Comparison of ENCODE assay signal across 9 mouse cellular contexts in the genomic region with DNA sequence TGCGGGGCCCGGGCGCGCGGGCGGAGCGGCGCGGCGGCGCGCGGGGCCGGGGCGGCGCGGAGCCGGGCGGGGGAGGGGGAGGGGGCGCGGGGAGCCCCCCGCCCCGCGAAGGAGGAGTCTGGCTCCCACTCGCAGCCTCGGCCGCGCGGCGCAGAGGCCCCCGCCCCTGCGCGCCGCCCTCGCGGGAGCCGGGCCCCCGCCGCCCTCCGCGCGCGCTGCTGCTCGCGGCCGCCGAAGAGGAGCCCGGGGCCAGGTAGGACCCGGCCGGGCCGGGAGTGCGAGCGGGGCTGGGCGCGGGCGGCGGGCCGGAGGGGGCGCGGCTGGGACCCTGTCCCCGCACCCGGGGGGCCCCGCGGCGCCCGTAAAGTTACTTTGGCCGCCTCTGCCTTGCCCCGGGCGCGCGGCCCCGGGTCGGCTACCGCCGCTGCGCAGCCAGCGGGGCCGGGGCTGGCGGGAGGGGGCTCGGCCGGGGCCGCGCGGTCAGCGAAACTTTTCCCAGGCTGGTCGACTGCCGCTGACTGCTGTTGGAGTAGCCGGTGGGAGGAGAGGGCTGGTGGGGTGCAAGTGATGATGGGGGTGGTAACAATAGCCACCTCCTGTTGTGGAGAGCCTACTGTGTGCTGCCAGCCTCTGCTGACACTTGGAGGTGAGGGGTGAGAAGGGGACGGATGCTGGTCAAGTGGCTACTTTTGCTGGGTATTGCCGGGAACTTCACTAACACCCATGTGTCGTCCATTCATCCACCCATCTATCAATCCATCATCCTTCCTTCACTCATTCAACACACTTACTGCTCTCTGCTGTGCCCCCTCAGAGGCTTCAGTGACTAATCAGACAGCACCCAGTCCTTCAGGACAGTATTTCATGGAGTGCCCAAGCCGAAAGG. TPM values are rescaled to one million over a fixed set of nuclear protein-coding genes. Genes with fewer than 3 reads are reported as not detected.
DNase-seq lines count a peak whose midpoint lies in the region; ATAC-seq and TF ChIP-seq lines count a peak whose summit lies in the region.
"Had no signal": no experiment of that assay in that cellular context is flagged by ENCODE, and none has a peak within 500 bp of the region (broad histone marks: within the 10 kb centered on the region; RNA-seq: fewer than 3 reads in every experiment).

No protein-coding gene starts in this region.

- peak overlapping the region; percentile 79 for H3K9ac ChIP-seq in ES-Bruce4 (ENCODE audit: low read depth, poor library complexity, severe bottlenecking)
- peak overlapping the region; percentile 71 for H3K9ac ChIP-seq in hindbrain, embryonic 11.5 days (ENCODE audit: low read depth, low read length)
- H3K9ac ChIP-seq in midbrain, embryonic 11.5 days (ENCODE audit: low read length), result peak overlapping the region; percentile 78

- 3% methylated on average over 63 of the region's 92 CpGs for WGBS in heart, embryonic 10.5 days
- WGBS in hindbrain, embryonic 11.5 days, result 11% methylated on average over 8 of the region's 92 CpGs
- WGBS in midbrain, embryonic 11.5 days, result 4% methylated on average over 29 of the region's 92 CpGs

- peaks cover 5% of the 10 kb centered on the region for H3K4me1 ChIP-seq in heart, embryonic 10.5 days
- no peaks in the 10 kb centered on the region for H3K4me1 ChIP-seq in ES-Bruce4 (ENCODE audit: control insufficient read depth, insufficient read depth, low read length)
- no peaks in the 10 kb centered on the region; the same call in 1 of the 2 replicates for H3K4me1 ChIP-seq in hindbrain, embryonic 11.5 days (replicated peaks; ENCODE audit: control insufficient read depth, insufficient read depth, low read length)
- 0 out of 2 replicates have a peak, but pooled peaks cover 3% of the 10 kb centered on the region for H3K4me1 ChIP-seq in midbrain, embryonic 11.5 days (ENCODE audit: control insufficient read depth, insufficient read depth, low read length)

- no peak for ATAC-seq in hindbrain, embryonic 11.5 days (ENCODE audit: low FRiP score)
- ATAC-seq in midbrain, embryonic 11.5 days (ENCODE audit: low FRiP score), result peak; percentile 67

- no peaks in the 10 kb centered on the region for H3K9me3 ChIP-seq in heart, embryonic 10.5 days
- no peaks in the 10 kb centered on the region for H3K9me3 ChIP-seq in ES-Bruce4 (replicated peaks; ENCODE audit: control insufficient read depth, insufficient read depth, low read length, poor library complexity, severe bottlenecking)
- no peaks in the 10 kb centered on the region for H3K9me3 ChIP-seq in hindbrain, embryonic 11.5 days (ENCODE audit: control insufficient read depth, low read length)
- no peaks in the 10 kb centered on the region for H3K9me3 ChIP-seq in midbrain, embryonic 11.5 days (ENCODE audit: control insufficient read depth, low read length)

- TF ChIP-seq EP300 in ES-Bruce4 (IDR thresholded peaks at IDR 0.05; ENCODE audit: insufficient read depth, low read depth, low read length), result no peak

- H3K4me3 ChIP-seq in heart, embryonic 10.5 days, result peak overlapping the region; percentile 68
- peak overlapping the region; percentile 35 for H3K4me3 ChIP-seq in ES-Bruce4 (ENCODE audit: low read depth, low read length)
- peak overlapping the region; percentile 57 for H3K4me3 ChIP-seq in hindbrain, embryonic 11.5 days (ENCODE audit: low read depth, low read length)
- peak overlapping the region; percentile 68 for H3K4me3 ChIP-seq in midbrain, embryonic 11.5 days (ENCODE audit: low read depth, low read length)

- H3K27me3 ChIP-seq in heart, embryonic 10.5 days (ENCODE audit: insufficient read depth, poor library complexity, severe bottlenecking), result peaks cover 95% of the 10 kb centered on the region
- H3K27me3 ChIP-seq in ES-Bruce4 (ENCODE audit: control insufficient read depth, insufficient read depth, low read length, poor library complexity, severe bottlenecking), result peaks cover 9% of the 10 kb centered on the region
- H3K27me3 ChIP-seq in hindbrain, embryonic 11.5 days (ENCODE audit: control insufficient read depth, insufficient read depth, low read length), result peaks cover 16% of the 10 kb centered on the region
- peaks cover 18% of the 10 kb centered on the region for H3K27me3 ChIP-seq in midbrain, embryonic 11.5 days (ENCODE audit: control insufficient read depth, insufficient read depth, low read length)

- H3K27ac ChIP-seq in heart, embryonic 10.5 days, result peak overlapping the region; percentile 42
- H3K27ac ChIP-seq in ES-Bruce4 (ENCODE audit: insufficient read depth, low read length), result no peak overlapping the region
- H3K27ac ChIP-seq in hindbrain, embryonic 11.5 days (ENCODE audit: low read depth, low read length), result no peak overlapping the region
- H3K27ac ChIP-seq in midbrain, embryonic 11.5 days (ENCODE audit: low read depth, low read length), result no peak overlapping the region

- H3K4me2 ChIP-seq in hindbrain, embryonic 11.5 days (replicated peaks; ENCODE audit: low read depth, low read length), result peak overlapping the region; percentile 92
- peak overlapping the region; percentile 68 for H3K4me2 ChIP-seq in midbrain, embryonic 11.5 days

- no peak for TF ChIP-seq POLR2A in ES-Bruce4 (IDR thresholded peaks at IDR 0.05; ENCODE audit: insufficient read depth, low read length)

- no peak for DNase-seq in heart, embryonic 10.5 days (ENCODE audit: low spot score)
- DNase-seq in heart, postnatal 14 days, result no peak
- peak; percentile 50 for DNase-seq in hindbrain, embryonic 11.5 days (ENCODE audit: low spot score)
- DNase-seq in midbrain, embryonic 11.5 days (ENCODE audit: low spot score, missing footprints), result peak; percentile 94
- no peak for DNase-seq in urinary bladder, adult 18-20 months (ENCODE audit: low spot score in 2 of 2)
- no peak for DNase-seq in gastrocnemius, adult 8-10 months (ENCODE audit: low spot score in 2 of 2)
- no peak for DNase-seq in adrenal gland, postnatal 36 days

- intact Hi-C loops in heart, postnatal 14 days (cut with DNase I), result no loop called here

- TF ChIP-seq CTCF in ES-Bruce4 (IDR thresholded peaks at IDR 0.05; ENCODE audit: low read depth, low read length), result no peak

- H3K36me3 ChIP-seq in heart, embryonic 10.5 days, result no peaks in the 10 kb centered on the region
- no peaks in the 10 kb centered on the region for H3K36me3 ChIP-seq in ES-Bruce4 (ENCODE audit: control insufficient read depth, insufficient read depth, low read length, poor library complexity, severe bottlenecking)
- H3K36me3 ChIP-seq in hindbrain, embryonic 11.5 days (ENCODE audit: control insufficient read depth, insufficient read depth, low read length), result no peaks in the 10 kb centered on the region
- H3K36me3 ChIP-seq in midbrain, embryonic 11.5 days (ENCODE audit: control insufficient read depth, insufficient read depth, low read length), result no peaks in the 10 kb centered on the region

RNA-seq across cellular contexts. Expression of gene Mpped1, which starts 0.8 kb away (rescaled TPM):
- 0.22 and 0.70 TPM in 2 replicates for polyA plus RNA-seq in heart, embryonic 10.5 days (2016; fragmentation: Nextera tagmentation; extraction: Ambion mirVana)
- not detected for total RNA-seq in heart, postnatal 14 days (2021)
- 0.35 and 0.75 TPM in 2 replicates for polyA plus RNA-seq in ES-Bruce4 (2011; ENCODE audit: insufficient read depth, insufficient read length, low read depth, missing spikeins)
- 4.2 and 4.8 TPM in 2 replicates for polyA plus RNA-seq in hindbrain, embryonic 11.5 days (2014; fragmentation: Nextera tagmentation; extraction: Ambion mirVana)
- polyA plus RNA-seq in midbrain, embryonic 11.5 days (2014; fragmentation: Nextera tagmentation; extraction: Ambion mirVana), result 6.3 and 8.0 TPM in 2 replicates
- not detected for total RNA-seq in gastrocnemius, adult 8-10 months (2022)
- not detected for total RNA-seq in adrenal gland, postnatal 36 days (2021)
- polyA plus RNA-seq: large intestine, adult 2 months had no signal

RNA-seq across cellular contexts. Expression of gene Scube1, which starts 55.3 kb away (rescaled TPM):
- 13.5 and 20.4 TPM in 2 replicates for polyA plus RNA-seq in heart, embryonic 10.5 days (2016; fragmentation: Nextera tagmentation; extraction: Ambion mirVana)
- total RNA-seq in heart, postnatal 14 days (2021), result 1 to 10 TPM; 3.7 to 4.0 TPM
- 0.51 and 0.91 TPM in 2 replicates for polyA plus RNA-seq in ES-Bruce4 (2011; ENCODE audit: insufficient read depth, insufficient read length, low read depth, missing spikeins)
- 30.7 and 32.8 TPM in 2 replicates for polyA plus RNA-seq in hindbrain, embryonic 11.5 days (2014; fragmentation: Nextera tagmentation; extraction: Ambion mirVana)
- polyA plus RNA-seq in midbrain, embryonic 11.5 days (2014; fragmentation: Nextera tagmentation; extraction: Ambion mirVana), result 27.8 and 31.4 TPM in 2 replicates
- under 1 TPM; 0.12 to 0.35 (median 0.22) TPM for total RNA-seq in gastrocnemius, adult 8-10 months (2022)
- total RNA-seq in adrenal gland, postnatal 36 days (2021), result 1 to 10 TPM; 4.4 to 4.6 TPM

Comparison
In these comparisons a context has a peak if more than half of its experiments do, and no peak if none do; other contexts are left out.
1. DNase-seq: peak in hindbrain, embryonic 11.5 days (single experiment) and midbrain, embryonic 11.5 days (single experiment); none in heart, embryonic 10.5 days (single experiment), heart, postnatal 14 days (0 of 2), urinary bladder, adult 18-20 months (0 of 2), gastrocnemius, adult 8-10 months (0 of 2) and adrenal gland, postnatal 36 days (0 of 2).
2. Peak in every context shown above with its lines, with median percentiles within 50 percentile points of each other: H3K4me3 ChIP-seq and H3K9ac ChIP-seq.